Mouse (Mus musculus) erythroblast, embryonic 14.5 days (primary cell): ENCODE results near the gene Dhx57.
"Not testable (repeated sequence)": the region's sequence is repeated elsewhere in the genome, so short reads cannot be mapped to it uniquely, and the experiment has no call there.

ENCODE experiments used
- GATA1 ChIP-seq: IDR thresholded peaks from 2 replicates; pipeline ENCODE4 v1.6.1; 2012; ENCODE audit warnings: low read length, inconsistent platforms, mixed read lengths
- TAL1 ChIP-seq: IDR thresholded peaks from 3 replicates; pipeline ENCODE4 v1.6.1; 2012; ENCODE audit warnings: low read length, inconsistent platforms, mixed read lengths

DNA sequence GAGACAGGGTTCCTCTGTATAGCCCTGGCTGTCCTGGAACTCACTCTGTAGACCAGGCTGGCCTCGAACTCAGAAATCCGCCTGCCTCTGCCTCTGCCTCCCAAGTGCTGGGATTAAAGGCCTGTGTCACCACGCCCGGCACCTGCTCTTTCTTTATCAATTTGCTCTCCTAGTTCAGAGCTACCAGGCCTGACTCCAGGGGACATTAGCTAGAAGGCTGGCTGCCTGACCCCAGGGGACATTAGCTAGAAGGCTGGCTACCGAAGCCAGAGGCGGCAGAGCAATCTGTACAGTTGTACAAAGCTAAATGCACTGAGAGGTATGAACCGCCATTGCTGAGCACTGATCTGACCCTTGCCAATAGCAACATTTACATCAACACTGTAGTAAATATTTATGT lies 19.7 kb downstream of the Dhx57 start:
- TF ChIP-seq GATA1, TAL1: not testable (repeated sequence)
